In the genomic region with DNA sequence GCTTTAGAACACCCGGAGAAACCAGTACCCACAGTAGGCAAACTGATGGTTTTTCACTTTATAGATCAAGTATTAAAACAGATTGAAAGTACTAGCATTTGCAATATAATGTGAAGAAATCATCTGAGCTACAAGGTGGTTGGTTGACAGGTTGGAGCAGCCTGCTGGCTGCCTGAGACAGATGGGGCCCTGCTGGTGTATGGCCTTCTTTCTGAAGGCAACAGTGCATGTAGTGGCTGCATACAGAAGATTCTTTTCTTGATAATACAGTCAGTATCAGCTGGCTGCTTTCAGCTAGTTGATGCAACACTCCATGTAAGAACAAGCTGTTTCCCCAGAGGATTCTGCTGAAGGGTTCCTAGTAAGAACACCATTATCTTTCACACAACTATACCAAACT, we compare ENCODE assay signal across 27 mouse cellular contexts.
A peak's percentile ranks its signal among the peaks of the same experiment; 100 is the strongest.
DNase-seq lines count a peak whose midpoint lies in the region; ATAC-seq and TF ChIP-seq lines count a peak whose summit lies in the region.
"Had no signal": no experiment of that assay in that cellular context is flagged by ENCODE, and none has a peak within 500 bp of the region (broad histone marks: within the 10 kb centered on the region; RNA-seq: fewer than 3 reads in every experiment).

No protein-coding gene starts in this region.

- no peak for TF ChIP-seq CTCF in layer of hippocampus, adult 2 months (conservative IDR thresholded peaks at IDR 0.05)

- peak; percentile 5 for DNase-seq in layer of hippocampus, adult 9-11 months
- DNase-seq in layer of hippocampus, adult 2 months (ENCODE audit: low spot score in 2 of 2): no peak
- peak; percentile 88 for DNase-seq in cerebellum, adult 11-12 months
- DNase-seq in cerebellum, adult 9-11 months: peak; percentile 88
- DNase-seq in retina, embryonic 14.5 days (ENCODE audit: low spot score): no peak
- DNase-seq in adipocyte (ENCODE audit: low spot score): no peak
- DNase-seq: adrenal gland, postnatal 14 days; heart, adult 2 months; kidney, adult 11 months; kidney, postnatal 14 days; lung, embryonic 14.5 days; lung, postnatal 14 days; right cerebral cortex, postnatal 4 days; thymus, adult 18-20 months; thymus, postnatal 25 days had no signal

- ATAC-seq in megakaryocyte progenitor cell, adult 5-6 weeks (replicated peaks; ENCODE audit: poor library complexity): no peak
- ATAC-seq: forebrain, embryonic 16.5 days; inflammation-experienced regulatory T-cells, adult 6 months; midbrain, embryonic 15.5 days had no signal

- H3K4me3 ChIP-seq in layer of hippocampus, adult 2 months: no peak overlapping the region
- H3K4me3 ChIP-seq: embryonic facial prominence, embryonic 12.5 days; heart, adult 2 months; heart, embryonic 12.5 days; hindbrain, embryonic 15.5 days; limb, embryonic 12.5 days; liver, embryonic 15.5 days; midbrain, embryonic 10.5 days; midbrain, embryonic 15.5 days; neural tube, embryonic 15.5 days had no signal

- H3K27ac ChIP-seq in layer of hippocampus, adult 2 months: no peak overlapping the region
- H3K27ac ChIP-seq: embryonic facial prominence, embryonic 12.5 days; heart, adult 2 months; hindbrain, embryonic 15.5 days; limb, embryonic 12.5 days; liver, embryonic 15.5 days; midbrain, embryonic 10.5 days; midbrain, embryonic 15.5 days; neural tube, embryonic 15.5 days; stomach, postnatal 0 days had no signal

Comparison
In these comparisons a context has a peak if more than half of its experiments do, and no peak if none do; other contexts are left out.
1. DNase-seq: peak in layer of hippocampus, adult 9-11 months (single experiment), cerebellum, adult 11-12 months (single experiment) and cerebellum, adult 9-11 months (single experiment); none in layer of hippocampus, adult 2 months (0 of 2), retina, embryonic 14.5 days (single experiment) and adipocyte (single experiment).